Mouse (Mus musculus): ENCODE data around the gene Csf1.

Csf1 gene

GRCm38 (mm10) chr3:107700625-107701024 is 59.6 kb downstream of the Csf1 start:
- no peak for DNase-seq

- no peak for DNase-seq
Observed at GRCm38 (mm10) chr3:107696910-107697309, 63.4 kb downstream of the Csf1 start.

GRCm38 (mm10) chr3:107695948-107696881 is 64.1 kb downstream of the Csf1 start, which contains the start of gene Ahcyl1:
Ahcyl1 (minus strand) TSS chr3:107696560.
- DNase-seq, result peak; percentile 100

- no peak for DNase-seq
Observed at GRCm38 (mm10) chr3:107695219-107695947, 64.9 kb downstream of the Csf1 start.

- DNase-seq, result no peak
Observed at GRCm38 (mm10) chr3:107694256-107694900, 65.9 kb downstream of the Csf1 start.
